7 mouse cellular contexts compared by ENCODE assay signal in genomic region chr15:4043032-4043471, GRCm38 (mm10). TPM values are rescaled to one million over a fixed set of nuclear protein-coding genes. Genes with fewer than 3 reads are reported as not detected.
DNase-seq lines count a peak whose midpoint lies in the region; ATAC-seq and TF ChIP-seq lines count a peak whose summit lies in the region.

No protein-coding gene starts in this region.

- H3K36me3 ChIP-seq in testis, adult 2 months (ENCODE audit: control insufficient read depth, insufficient read depth, low read length): no peaks in the 10 kb centered on the region
- H3K36me3 ChIP-seq in hindbrain, embryonic 14.5 days (replicated peaks; ENCODE audit: control insufficient read depth, insufficient read depth): peaks cover 50% of the 10 kb centered on the region
- H3K36me3 ChIP-seq in stomach, embryonic 15.5 days: peaks cover 6% of the 10 kb centered on the region; the same call in 1 of the 2 replicates

- intact Hi-C loops in left cerebral cortex, postnatal 36 days (cut with DNase I): loop anchor here (5.0 kb wide), 3 partner anchors 46 to 751 kb away; partner anchors contain the start of gene AW549877

- H3K4me3 ChIP-seq in testis, adult 2 months (ENCODE audit: control insufficient read depth, low read depth, low read length): peak overlapping the region; percentile 50
- no peak overlapping the region for H3K4me3 ChIP-seq in hindbrain, embryonic 14.5 days (replicated peaks; ENCODE audit: low read length)
- no peak overlapping the region for H3K4me3 ChIP-seq in stomach, embryonic 15.5 days (replicated peaks)

- 27% methylated on average over 4 of the region's 4 CpGs for WGBS in hindbrain, embryonic 14.5 days
- 25% methylated on average over 4 of the region's 4 CpGs for WGBS in stomach, embryonic 15.5 days

- no peaks in the 10 kb centered on the region; the same call in 1 of the 2 replicates for H3K4me1 ChIP-seq in testis, adult 2 months (ENCODE audit: control insufficient read depth, insufficient read depth, low read length)
- H3K4me1 ChIP-seq in hindbrain, embryonic 14.5 days (replicated peaks; ENCODE audit: control insufficient read depth, insufficient read depth, low read length): no peaks in the 10 kb centered on the region
- no peaks in the 10 kb centered on the region for H3K4me1 ChIP-seq in stomach, embryonic 15.5 days

- H3K9me3 ChIP-seq in hindbrain, embryonic 14.5 days (ENCODE audit: control insufficient read depth, low read length): no peaks in the 10 kb centered on the region
- H3K9me3 ChIP-seq in stomach, embryonic 15.5 days: no peaks in the 10 kb centered on the region

- no peak overlapping the region for H3K9ac ChIP-seq in hindbrain, embryonic 14.5 days
- H3K9ac ChIP-seq in stomach, embryonic 15.5 days: no peak overlapping the region

- no peak for TF ChIP-seq POLR2A in testis, adult 2 months (IDR thresholded peaks at IDR 0.05; ENCODE audit: control insufficient read depth, low read depth, low read length)

- H3K4me2 ChIP-seq in hindbrain, embryonic 14.5 days (replicated peaks): no peak overlapping the region
- peak overlapping the region; percentile 30; the same call in 1 of the 2 replicates for H3K4me2 ChIP-seq in stomach, embryonic 15.5 days

- TF ChIP-seq CTCF in testis, adult 2 months (IDR thresholded peaks at IDR 0.05; ENCODE audit: control insufficient read depth, insufficient read depth, insufficient replicate concordance, low read depth, low read length): no peak

- no peak overlapping the region for H3K27ac ChIP-seq in testis, adult 2 months (ENCODE audit: control insufficient read depth, insufficient read depth, low read depth, low read length)
- H3K27ac ChIP-seq in hindbrain, embryonic 14.5 days: no peak overlapping the region
- H3K27ac ChIP-seq in stomach, embryonic 15.5 days: no peak overlapping the region

- DNase-seq in testis, postnatal 10 days (ENCODE audit: low spot score): no peak
- DNase-seq in hindbrain, embryonic 14.5 days (ENCODE audit: low spot score): peak; percentile 51
- DNase-seq in lung, postnatal 10 days: peak; percentile 50
- DNase-seq in left cerebral cortex, postnatal 36 days (ENCODE audit: low spot score in 2 of 2): no peak

- H3K27me3 ChIP-seq in testis, adult 2 months (ENCODE audit: control insufficient read depth, insufficient read depth, low read length): no peaks in the 10 kb centered on the region
- H3K27me3 ChIP-seq in hindbrain, embryonic 14.5 days (ENCODE audit: control insufficient read depth, insufficient read depth, low read length): no peaks in the 10 kb centered on the region
- H3K27me3 ChIP-seq in stomach, embryonic 15.5 days (replicated peaks): no peaks in the 10 kb centered on the region

- ATAC-seq in common myeloid progenitor, adult 5-6 weeks (replicated peaks; ENCODE audit: low read depth, poor library complexity, severe bottlenecking): peak; percentile 97
- no peak for ATAC-seq in hindbrain, embryonic 14.5 days (ENCODE audit: low FRiP score)
- ATAC-seq in stomach, embryonic 15.5 days (ENCODE audit: insufficient read depth, low FRiP score, low read depth): no peak

RNA-seq across cellular contexts. Expression of gene Oxct1, which starts 16.9 kb away (rescaled TPM):
- 20.2 and 37.6 TPM in 2 replicates for polyA plus RNA-seq in testis, adult 2 months (2012; rRNA removed)
- 243 and 253 TPM in 2 replicates for total RNA-seq in common myeloid progenitor, adult 5-6 weeks (2017)
- 341 and 388 TPM in 2 replicates for polyA plus RNA-seq in hindbrain, embryonic 14.5 days (2014; fragmentation: Nextera tagmentation; extraction: Ambion mirVana)
- 191 and 197 TPM in 2 replicates for polyA plus RNA-seq in stomach, embryonic 15.5 days (2015; fragmentation: Nextera tagmentation; extraction: Ambion mirVana)
- total RNA-seq in left cerebral cortex, postnatal 36 days (2021): 100 to 1,000 TPM; 327 to 348 TPM

RNA-seq across cellular contexts. Expression of gene AW549877, which starts 47.5 kb away (rescaled TPM):
- polyA plus RNA-seq in testis, adult 2 months (2012; rRNA removed): 5.6 and 7.2 TPM in 2 replicates
- total RNA-seq in common myeloid progenitor, adult 5-6 weeks (2017): 15.3 and 15.8 TPM in 2 replicates
- 56.5 and 62.9 TPM in 2 replicates for polyA plus RNA-seq in hindbrain, embryonic 14.5 days (2014; fragmentation: Nextera tagmentation; extraction: Ambion mirVana)
- 31.5 and 33.1 TPM in 2 replicates for polyA plus RNA-seq in stomach, embryonic 15.5 days (2015; fragmentation: Nextera tagmentation; extraction: Ambion mirVana)
- 10 to 100 TPM; 43.8 to 46.8 TPM for total RNA-seq in left cerebral cortex, postnatal 36 days (2021)

Comparison
In these comparisons a context has a peak if more than half of its experiments do, and no peak if none do; other contexts are left out.
1. DNase-seq: peak in hindbrain, embryonic 14.5 days (single experiment) and lung, postnatal 10 days (single experiment); none in testis, postnatal 10 days (single experiment) and left cerebral cortex, postnatal 36 days (0 of 2).